ENCODE assay signal across 9 mouse cellular contexts in genomic region chr2:26449121-26450060, GRCm38 (mm10). TPM values are rescaled to one million over a fixed set of nuclear protein-coding genes. Genes with fewer than 3 reads are reported as not detected.
DNase-seq lines count a peak whose midpoint lies in the region; ATAC-seq and TF ChIP-seq lines count a peak whose summit lies in the region.
"Had no signal": no experiment of that assay in that cellular context is flagged by ENCODE, and none has a peak within 500 bp of the region (broad histone marks: within the 10 kb centered on the region; RNA-seq: fewer than 3 reads in every experiment).

No protein-coding gene starts in this region.

- no peak overlapping the region for H3K9ac ChIP-seq in kidney, embryonic 16.5 days (replicated peaks; ENCODE audit: low read length)
- no peak overlapping the region for H3K9ac ChIP-seq in embryonic facial prominence, embryonic 14.5 days (ENCODE audit: low read depth, low read length)
- no peak overlapping the region for H3K9ac ChIP-seq in liver, postnatal 0 days (replicated peaks)

- no peak overlapping the region for H3K27ac ChIP-seq in kidney, embryonic 16.5 days (ENCODE audit: low read length)
- no peak overlapping the region for H3K27ac ChIP-seq in embryonic facial prominence, embryonic 14.5 days (replicated peaks; ENCODE audit: low read depth, low read length)
- no peak overlapping the region for H3K27ac ChIP-seq in liver, postnatal 0 days (ENCODE audit: low read depth)

- H3K4me3 ChIP-seq in kidney, embryonic 16.5 days (ENCODE audit: low read length), result no peak overlapping the region
- no peak overlapping the region for H3K4me3 ChIP-seq in embryonic facial prominence, embryonic 14.5 days (ENCODE audit: low read depth, low read length)
- H3K4me3 ChIP-seq in liver, postnatal 0 days (ENCODE audit: low read depth, low read length), result no peak overlapping the region
- H3K4me3 ChIP-seq: myocyte had no signal

- DNase-seq in kidney, adult 11 months, result peak; percentile 56
- peak; percentile 82 to 88 for DNase-seq in adrenal gland, postnatal 36 days
- DNase-seq in embryonic facial prominence, embryonic 14.5 days (ENCODE audit: low spot score), result peak; percentile 76
- DNase-seq in kidney, postnatal 14 days, result peak; percentile 82
- peak; percentile 85 for DNase-seq in liver, postnatal 0 days
- DNase-seq in retina, postnatal 7 days (ENCODE audit: low read depth, low spot score), result peak; percentile 71
- peak; percentile 78 for DNase-seq in urinary bladder, postnatal 14 days (ENCODE audit: low spot score)

- WGBS in kidney, embryonic 16.5 days, result 22% methylated on average over 5 of the region's 5 CpGs
- WGBS in embryonic facial prominence, embryonic 14.5 days, result 18% methylated on average over 5 of the region's 5 CpGs
- WGBS in liver, postnatal 0 days (ENCODE audit: insufficient replicate concordance), result 28% methylated on average over 5 of the region's 5 CpGs

- peak; percentile 93 for TF ChIP-seq CTCF in liver, postnatal 0 days (IDR thresholded peaks at IDR 0.05; ENCODE audit: low read depth)

- no peak for TF ChIP-seq EP300 in liver, postnatal 0 days (IDR thresholded peaks at IDR 0.05; ENCODE audit: low read depth)

- no peak overlapping the region for H3K4me2 ChIP-seq in kidney, embryonic 16.5 days (replicated peaks; ENCODE audit: low read depth, low read length)
- H3K4me2 ChIP-seq in embryonic facial prominence, embryonic 14.5 days (ENCODE audit: low read depth, low read length), result no peak overlapping the region
- no peak overlapping the region for H3K4me2 ChIP-seq in liver, postnatal 0 days (ENCODE audit: low read depth, low read length)

- no peaks in the 10 kb centered on the region for H3K9me3 ChIP-seq in kidney, embryonic 16.5 days (ENCODE audit: low read length)
- no peaks in the 10 kb centered on the region for H3K9me3 ChIP-seq in embryonic facial prominence, embryonic 14.5 days (ENCODE audit: control insufficient read depth, low read length)
- H3K9me3 ChIP-seq in liver, postnatal 0 days (ENCODE audit: low read length), result no peaks in the 10 kb centered on the region

- no peaks in the 10 kb centered on the region for H3K27me3 ChIP-seq in kidney, embryonic 16.5 days (ENCODE audit: insufficient read depth, low read length)
- no peaks in the 10 kb centered on the region for H3K27me3 ChIP-seq in embryonic facial prominence, embryonic 14.5 days (replicated peaks; ENCODE audit: control insufficient read depth, insufficient read depth, low read length)
- no peaks in the 10 kb centered on the region for H3K27me3 ChIP-seq in liver, postnatal 0 days (ENCODE audit: insufficient read depth, low read length)

- ATAC-seq in kidney, embryonic 16.5 days (ENCODE audit: low FRiP score, low TSS enrichment), result no peak
- no peak for ATAC-seq in embryonic facial prominence, embryonic 14.5 days (ENCODE audit: low read depth)
- ATAC-seq in liver, postnatal 0 days, result no peak

- H3K36me3 ChIP-seq in kidney, embryonic 16.5 days (ENCODE audit: insufficient read depth, low read length), result no peaks in the 10 kb centered on the region
- no peaks in the 10 kb centered on the region for H3K36me3 ChIP-seq in embryonic facial prominence, embryonic 14.5 days (ENCODE audit: control insufficient read depth, insufficient read depth, low read length)
- H3K36me3 ChIP-seq in liver, postnatal 0 days (replicated peaks; ENCODE audit: insufficient read depth, low read length), result no peaks in the 10 kb centered on the region; the same call in 1 of the 2 replicates

- peaks cover 14% of the 10 kb centered on the region for H3K4me1 ChIP-seq in kidney, embryonic 16.5 days (ENCODE audit: insufficient read depth, low read length)
- peaks cover 8% of the 10 kb centered on the region for H3K4me1 ChIP-seq in embryonic facial prominence, embryonic 14.5 days (ENCODE audit: control insufficient read depth, insufficient read depth, low read length)
- H3K4me1 ChIP-seq in liver, postnatal 0 days (ENCODE audit: insufficient read depth), result peaks cover 12% of the 10 kb centered on the region

RNA-seq across cellular contexts. Expression of gene Sec16a, which starts 4.4 kb away (rescaled TPM):
- 27.6 and 28.6 TPM in 2 replicates for polyA plus RNA-seq in kidney, embryonic 16.5 days (2015; fragmentation: Nextera tagmentation; extraction: Ambion mirVana)
- 10 to 100 TPM; 63.2 to 63.3 TPM for total RNA-seq in adrenal gland, postnatal 36 days (2021)
- 38.6 and 42.0 TPM in 2 replicates for polyA plus RNA-seq in embryonic facial prominence, embryonic 14.5 days (2014; fragmentation: Nextera tagmentation; extraction: Ambion mirVana)
- polyA plus RNA-seq in liver, postnatal 0 days (2015; fragmentation: Nextera tagmentation; extraction: Ambion mirVana), result 7.8 and 8.0 TPM in 2 replicates

RNA-seq across cellular contexts. Expression of gene Inpp5e, which starts 40.4 kb away (rescaled TPM):
- polyA plus RNA-seq in kidney, embryonic 16.5 days (2015; fragmentation: Nextera tagmentation; extraction: Ambion mirVana), result 24.9 and 26.6 TPM in 2 replicates
- total RNA-seq in adrenal gland, postnatal 36 days (2021), result 10 to 100 TPM; 13.2 to 19.8 TPM
- 16.3 and 17.8 TPM in 2 replicates for polyA plus RNA-seq in embryonic facial prominence, embryonic 14.5 days (2014; fragmentation: Nextera tagmentation; extraction: Ambion mirVana)
- polyA plus RNA-seq in liver, postnatal 0 days (2015; fragmentation: Nextera tagmentation; extraction: Ambion mirVana), result 3.3 and 3.4 TPM in 2 replicates
